Mouse (Mus musculus) heart, postnatal 4 days (tissue): Measurements from ENCODE around the gene Ilf2. TPM values are rescaled to one million over a fixed set of nuclear protein-coding genes. Genes with fewer than 3 reads are reported as not detected.

Experiments
- DNase-seq: peaks from one replicate; pipeline ENCODE4 v3.0.0; 2021
- total RNA-seq, 2 experiments: library from RNA; stranded (reverse); gene quantifications; 2 replicates each; pipeline ENCODE4 v1.2.3; 2021

Ilf2 gene
- total RNA-seq, 2 experiments from 2014 or later = 69.0 to 74.2 TPM

DNA sequence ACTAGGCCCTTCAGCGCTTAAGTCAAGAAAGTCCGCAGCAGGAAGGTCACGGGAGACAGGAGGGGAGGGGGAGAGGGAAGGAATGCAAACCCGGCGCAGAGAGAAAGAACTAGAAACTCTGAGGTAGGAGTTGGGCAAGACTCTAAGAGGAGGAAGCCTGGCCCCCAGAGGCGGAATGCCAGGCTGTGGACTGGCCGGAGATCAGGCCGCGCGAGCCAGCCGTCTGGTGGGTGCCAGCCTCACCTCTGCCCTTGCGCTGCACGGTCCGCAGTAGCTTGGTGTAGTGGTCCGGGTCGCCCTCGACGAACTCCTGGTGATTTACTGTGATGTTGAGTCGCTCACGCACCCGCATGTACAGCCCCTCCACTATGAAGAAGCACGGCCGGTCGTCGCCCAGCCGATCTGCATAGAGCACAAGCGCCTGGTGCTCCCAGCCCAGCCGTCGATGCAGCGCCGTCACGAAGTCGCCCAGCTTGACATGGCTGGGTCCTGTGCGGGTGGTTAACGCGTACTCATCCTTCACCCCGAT is 11.3 kb upstream of the Ilf2 start:
- peak; percentile 37 for DNase-seq

DNA sequence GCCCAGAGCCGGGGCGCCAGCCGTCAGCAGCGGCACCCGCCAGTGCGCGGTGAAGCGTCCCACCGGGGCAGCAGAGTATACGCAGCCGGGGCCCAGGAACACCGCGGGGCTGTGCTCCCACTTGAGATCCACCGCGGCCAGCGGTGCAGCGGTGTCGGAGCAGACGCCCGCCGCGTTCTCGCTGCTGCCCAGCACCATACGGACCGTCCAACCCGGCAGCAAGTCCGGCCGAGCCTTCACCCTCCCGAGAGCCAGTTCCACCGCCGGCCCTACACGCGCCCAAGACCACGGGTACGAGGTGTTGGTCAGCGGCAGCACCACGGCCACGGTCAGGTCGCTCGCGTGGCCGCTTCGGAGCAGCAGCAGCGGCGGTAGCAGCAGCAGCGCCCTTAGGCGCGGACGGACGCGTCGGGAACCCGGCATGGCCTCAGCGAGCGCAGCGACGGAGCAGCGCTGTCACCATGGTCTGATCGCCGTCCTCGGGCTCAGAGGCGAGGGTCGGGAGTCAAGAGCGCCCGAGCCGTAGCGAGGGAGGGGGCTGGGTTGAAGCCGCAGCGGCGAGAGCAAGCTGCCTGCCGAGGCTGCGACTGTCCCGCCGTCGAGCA is 10.7 kb upstream of the Ilf2 start:
- DNase-seq = peak; percentile 50

DNA sequence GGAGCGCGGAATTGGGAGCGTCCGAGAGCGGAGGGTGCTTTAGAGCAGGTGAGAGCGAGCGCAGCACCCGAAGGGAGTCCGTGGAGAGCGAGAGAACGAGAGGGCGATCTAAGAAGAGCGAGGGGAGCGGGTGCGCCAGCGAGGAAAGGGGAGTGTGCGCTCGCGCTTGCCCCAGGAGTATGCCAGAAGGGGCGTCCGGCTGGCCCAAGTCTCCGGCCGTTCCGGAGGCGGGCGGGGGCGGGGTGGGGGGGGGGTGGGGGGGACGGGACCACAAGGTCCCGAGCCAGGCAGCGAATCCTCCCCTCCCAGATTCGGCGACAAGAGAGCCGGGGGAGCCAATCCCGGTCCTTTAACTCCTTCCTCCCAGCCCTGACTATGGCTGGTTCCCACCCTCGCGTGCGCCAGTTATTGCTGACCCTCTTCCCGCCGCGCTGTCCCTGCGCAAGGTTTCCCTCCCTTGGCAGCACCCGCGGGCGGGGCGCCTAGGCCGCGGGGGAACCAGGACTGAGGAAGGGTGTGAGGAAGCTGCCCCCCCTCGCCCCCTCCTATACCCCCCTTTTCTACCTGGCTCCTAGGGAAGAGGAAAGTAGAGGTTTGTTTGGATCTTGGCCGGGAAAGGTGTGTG is 10.1 kb upstream of the Ilf2 start, which contains the start of gene Npr1:
Gene Npr1 (minus strand): TSS at position 181 of the 625 bp plus-strand sequence.
- DNase-seq = peak; percentile 63

DNA sequence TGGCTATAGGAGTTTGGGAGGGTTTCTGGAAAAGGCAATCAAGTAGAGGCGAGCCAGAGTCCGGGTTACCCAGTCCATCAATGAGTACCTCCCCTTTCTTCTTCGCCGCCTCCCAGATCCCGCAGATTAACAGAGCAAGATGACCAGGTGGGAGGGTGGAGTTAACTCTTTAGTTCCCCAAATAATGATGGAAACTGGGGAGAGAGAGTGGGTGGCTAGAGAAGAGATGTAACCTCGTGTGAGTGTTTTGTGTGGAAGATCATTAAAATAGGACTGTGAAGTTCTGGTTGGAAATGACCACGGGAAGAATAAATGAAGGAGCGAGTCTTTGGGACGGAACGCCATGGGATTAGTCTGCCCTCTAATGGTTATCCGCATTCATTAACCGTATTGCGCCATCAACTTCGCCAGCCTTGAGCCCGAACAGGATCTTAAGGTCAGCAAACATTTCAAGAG is 9.6 kb upstream of the Ilf2 start:
- DNase-seq = peak; percentile 72

DNA sequence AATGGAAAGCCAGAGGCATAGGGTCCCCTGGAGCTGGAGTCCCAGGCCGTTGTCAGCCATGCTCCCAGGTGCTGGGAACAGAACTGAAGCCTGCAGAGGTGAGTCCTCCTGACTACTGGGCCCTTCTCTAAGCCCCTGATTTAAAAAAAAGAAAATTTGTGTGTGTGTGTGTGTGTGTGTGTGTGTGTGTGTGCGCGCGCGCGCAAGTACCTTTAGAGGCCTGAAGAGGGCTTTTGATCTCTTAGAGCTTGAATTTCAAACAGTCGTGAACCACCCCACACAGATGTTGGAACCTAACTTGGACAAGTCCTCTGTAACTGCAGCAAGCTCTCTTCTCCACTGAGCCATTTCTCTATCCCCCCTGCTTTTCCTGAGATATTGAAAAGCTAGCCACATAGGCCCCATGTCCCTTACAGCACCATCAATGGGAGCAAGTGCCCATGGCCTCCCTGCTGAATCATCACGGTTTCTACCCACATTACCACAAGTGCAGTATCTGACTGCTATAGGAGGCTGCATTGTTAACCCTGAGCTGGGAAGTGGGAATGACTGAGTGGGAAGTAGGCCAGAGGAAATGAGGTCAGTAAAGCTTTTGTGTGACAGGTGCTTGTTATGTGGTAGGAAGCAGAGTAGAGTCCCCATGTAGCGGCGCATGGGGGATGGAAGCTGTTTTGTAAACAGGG is 8.2 kb upstream of the Ilf2 start:
- no peak for DNase-seq

DNA sequence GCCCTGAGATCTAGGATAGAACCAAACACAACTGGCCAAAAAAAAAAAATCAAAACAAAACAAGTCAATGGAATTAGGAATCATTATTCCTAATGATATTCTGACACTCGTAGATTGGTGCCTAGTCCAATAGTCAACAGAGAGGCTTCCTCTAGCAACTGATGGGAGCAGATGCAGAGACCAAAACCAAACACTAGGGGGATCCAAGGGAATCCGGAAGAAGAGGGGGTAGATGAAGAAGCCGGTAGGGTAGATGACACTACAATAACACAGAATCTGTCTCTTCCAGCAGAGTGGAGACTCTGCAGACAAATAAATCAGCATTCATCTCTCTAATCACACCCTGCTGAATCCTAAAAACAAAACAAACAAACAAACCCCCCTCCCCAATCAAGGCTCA is 3.7 kb upstream of the Ilf2 start:
- DNase-seq = peak; percentile 61

DNA sequence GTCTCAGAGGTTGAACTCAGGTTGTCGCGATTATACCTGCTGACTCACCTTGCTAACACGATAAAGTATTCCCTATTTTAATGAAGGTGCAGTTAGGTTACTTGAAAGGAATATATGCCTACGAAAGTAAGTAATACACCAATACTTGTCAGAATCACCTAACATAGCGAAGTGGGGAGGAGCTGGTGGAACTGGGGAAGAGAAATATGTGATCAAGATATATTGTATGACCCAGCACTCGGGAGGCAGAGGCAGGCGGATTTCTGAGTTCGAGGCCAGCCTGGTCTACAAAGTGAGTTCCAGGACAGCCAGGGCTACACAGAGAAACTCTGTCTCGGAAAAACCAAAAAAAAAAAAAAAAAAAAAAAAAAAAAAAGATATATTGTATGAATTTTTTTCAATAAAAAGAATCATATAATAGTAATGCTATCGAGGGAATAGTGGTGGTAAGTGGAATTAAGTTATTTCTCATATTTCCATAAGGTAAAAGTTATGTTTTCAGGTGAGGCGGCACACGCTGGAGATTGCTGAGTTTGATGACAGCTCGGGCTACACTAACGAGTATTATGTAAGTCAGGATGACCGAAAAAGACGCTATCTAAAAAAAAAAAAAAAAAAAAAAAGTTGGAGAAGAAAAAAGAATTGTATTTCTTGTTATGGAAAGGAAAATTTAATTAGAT is 635 bp upstream of the Ilf2 start:
- no peak for DNase-seq

DNA sequence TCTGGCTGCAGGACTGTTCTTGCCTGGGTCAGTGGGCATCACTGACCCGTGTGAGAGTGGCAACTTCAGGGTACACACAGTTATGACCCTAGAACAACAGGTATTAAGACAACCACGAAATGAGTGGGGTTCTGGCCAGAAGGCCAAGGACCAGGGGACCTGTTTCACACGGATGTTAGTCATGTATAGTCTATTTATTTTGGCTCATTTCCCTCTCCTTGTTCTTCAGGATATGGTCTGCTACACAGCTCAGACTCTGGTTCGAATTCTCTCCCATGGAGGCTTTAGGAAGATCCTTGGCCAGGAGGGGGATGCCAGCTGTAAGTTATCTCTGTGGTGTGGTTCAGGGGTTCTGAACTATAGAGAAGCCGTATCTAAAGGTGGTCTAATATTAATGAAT is 11.1 kb downstream of the Ilf2 start:
- DNase-seq = no peak

DNA sequence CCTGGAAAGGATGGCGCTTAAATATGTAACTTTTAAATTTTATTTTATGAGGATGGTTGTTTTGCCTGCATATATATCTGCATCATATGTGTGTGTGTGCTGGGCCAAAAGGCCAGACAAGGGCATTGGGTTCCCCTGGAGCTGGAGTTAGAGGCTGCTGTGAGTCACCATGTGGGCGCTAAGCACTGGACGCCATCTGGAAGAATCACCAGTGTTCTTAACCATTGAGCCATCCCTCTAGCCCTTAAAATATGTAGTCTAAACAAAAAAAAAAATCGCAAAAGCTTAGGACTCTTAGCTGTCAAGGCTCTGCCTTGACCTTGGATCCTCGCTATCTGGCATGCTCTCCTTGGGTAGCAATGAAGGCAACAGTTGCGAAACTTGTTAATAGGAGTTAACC is 12.7 kb downstream of the Ilf2 start:
- no peak for DNase-seq

DNA sequence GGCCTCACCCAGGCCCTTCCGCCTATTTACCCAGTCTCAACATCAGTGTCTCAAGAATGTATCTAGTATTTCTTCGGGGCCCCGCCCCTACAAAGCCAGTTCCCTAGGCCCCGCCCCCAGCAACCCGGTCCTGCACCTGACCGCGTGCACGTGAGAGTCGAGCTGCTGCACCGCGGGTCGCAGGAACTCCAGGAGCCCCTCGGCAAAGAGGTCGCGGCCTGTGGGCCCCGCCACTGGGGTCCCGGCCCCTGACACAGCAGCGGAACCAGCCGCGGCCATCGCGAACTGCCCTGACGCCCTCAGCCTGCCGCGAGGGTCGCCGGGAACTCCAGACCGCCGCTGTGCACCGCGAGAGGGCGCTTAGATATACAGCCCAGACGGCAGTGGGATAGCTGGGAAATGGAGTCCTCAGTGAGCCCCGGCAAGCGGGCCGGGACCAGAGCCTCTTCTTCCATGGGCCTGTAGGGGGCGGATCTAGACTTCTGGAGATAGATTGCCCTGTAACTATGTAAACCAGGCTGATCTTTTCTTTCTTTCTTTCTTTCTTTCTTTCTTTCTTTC is 14.8 kb downstream of the Ilf2 start, which contains the start of gene Snapin:
Gene Snapin (minus strand): TSS at position 338 of the 561 bp plus-strand sequence.
- DNase-seq = peak; percentile 98

DNA sequence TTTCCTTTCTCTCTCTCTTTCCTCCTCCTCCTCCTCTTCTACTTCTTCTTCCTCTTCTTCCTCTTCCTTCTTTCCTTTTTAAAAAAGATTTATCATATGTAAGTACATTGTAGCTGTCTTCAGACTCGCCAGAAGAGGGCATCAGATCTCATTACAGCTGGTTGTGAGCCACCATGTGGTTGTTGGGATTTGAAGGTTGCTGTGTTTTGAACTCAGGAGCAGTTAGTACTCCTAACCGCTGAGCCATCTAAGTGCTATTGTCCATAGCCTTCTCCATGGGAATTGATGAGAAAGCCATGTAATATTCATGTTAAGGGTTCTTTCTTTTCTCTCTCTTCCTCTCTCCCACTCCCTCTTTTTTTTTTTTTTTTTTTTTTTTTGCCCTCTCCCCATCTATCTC is 15.4 kb downstream of the Ilf2 start:
- DNase-seq = peak; percentile 41

DNA sequence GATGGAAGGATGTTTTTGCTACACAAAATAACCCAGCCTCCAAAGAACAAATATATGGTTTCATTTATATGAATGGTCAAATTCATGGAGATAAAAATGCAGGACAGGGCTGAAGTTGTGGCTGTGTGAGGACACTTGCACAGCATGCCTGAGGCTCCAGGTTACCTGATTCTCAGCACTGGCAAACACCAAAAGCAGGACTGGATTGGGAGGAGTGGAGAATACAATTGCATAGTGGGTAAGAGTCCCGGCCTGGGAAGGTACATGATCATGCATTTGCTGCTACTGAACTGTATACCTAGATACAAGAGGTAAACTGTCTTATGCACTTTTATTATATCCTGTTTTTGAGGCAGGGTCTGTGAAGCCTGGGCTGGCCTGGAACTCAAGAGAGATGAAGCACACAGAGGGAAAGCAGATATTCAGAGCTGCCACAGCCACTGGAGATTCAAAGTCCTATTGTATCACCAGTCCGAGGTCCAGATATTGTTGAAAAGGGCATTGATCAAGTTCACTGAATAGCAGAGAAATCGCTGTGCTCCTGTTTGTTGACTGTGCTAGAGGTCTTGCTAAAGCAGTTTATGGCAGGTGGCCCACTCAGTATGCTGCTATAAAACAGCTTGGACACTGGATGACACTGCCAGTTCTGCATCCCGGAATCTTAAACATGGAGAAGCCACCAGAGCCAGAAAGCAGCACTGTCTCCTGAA is 18.1 kb downstream of the Ilf2 start:
- no peak for DNase-seq

DNA sequence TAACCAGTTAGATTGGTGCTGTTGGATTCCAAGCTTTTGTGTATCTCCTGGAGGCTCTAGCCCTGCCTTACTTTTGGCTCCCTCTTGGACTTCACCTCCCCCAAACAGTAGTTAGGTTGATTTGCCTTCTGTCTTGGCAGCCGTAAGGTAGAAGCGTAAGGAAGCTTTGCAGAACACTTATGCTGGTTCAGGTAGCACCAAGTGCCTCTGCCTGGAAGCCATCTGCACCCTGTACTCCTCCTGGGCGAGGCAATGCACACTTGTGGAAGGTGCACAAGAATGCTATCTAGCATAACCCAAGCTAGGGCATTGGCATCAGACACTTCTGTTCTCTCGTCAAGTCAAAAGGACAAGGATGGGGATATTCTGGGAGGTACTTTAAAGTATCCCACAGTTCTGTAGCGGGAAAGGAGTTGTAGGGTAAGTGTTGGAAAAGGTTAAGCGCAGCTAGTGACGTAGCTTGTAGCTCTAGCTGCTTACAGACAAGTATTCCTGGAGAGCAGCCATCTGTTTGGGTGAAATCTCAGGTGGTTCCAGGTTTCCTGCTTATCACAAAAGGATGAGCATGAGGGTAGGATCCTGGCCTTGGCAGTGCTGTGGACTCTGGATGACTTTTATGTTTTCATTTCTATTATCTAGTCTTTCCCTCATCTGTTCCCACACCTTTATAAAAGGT is 20.1 kb downstream of the Ilf2 start:
- DNase-seq = no peak

DNA sequence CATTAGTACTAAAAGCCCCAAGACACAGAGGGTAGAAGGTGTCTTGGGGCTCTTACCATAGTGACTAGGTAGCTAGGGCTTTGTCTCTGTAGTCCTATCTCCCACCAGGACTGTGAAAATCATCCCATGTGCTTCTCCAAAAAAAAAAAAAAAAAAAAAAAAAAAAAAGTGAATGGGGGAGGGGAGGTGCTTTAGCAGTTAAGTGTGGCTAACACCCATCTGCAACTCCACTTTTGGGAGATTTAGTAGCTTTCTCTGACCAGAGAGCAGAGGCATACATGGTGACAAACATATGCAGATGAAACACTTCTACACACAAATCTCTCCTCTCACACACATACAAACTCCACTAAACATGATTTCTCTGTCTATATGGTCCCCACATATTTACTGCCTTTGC is 21.7 kb downstream of the Ilf2 start:
- DNase-seq = no peak

DNA sequence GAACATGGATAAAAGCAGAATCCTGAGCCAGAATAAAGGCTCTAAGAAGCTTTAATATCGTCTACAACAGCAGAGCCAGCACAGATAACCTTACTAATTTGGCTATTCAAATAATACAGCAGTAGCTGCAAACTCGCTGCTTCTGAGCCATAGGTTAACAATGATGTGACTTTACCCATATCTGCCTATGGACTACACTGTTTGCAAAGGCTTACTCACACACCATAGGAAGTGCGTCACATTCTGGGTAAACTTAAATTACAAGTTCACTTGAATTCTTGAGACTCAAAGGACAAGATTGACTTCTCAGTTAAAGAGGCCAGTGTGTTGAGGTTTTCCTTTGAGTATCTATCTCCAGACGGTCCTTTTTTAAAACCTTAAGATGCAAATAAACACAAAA is 27.5 kb downstream of the Ilf2 start:
- no peak for DNase-seq

DNA sequence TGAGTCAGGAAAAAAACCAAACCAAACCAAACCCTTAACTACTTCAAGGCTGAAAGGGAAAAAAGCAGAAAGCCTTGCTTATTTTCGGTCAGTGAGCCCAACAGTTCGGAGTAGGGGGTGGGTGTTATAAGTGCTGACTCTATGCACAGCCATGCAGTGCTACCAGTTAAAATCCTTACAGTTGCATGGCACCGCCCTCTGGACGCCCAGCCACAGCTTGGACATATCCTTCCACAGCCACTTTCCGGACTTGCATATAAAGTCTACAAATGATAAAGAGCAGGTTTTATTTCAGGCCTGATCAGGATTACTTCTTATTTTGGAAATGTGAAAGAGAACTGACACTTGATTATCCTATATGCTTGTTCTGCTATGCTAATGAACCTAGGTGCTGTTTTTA is 29.3 kb downstream of the Ilf2 start:
- DNase-seq = no peak

DNA sequence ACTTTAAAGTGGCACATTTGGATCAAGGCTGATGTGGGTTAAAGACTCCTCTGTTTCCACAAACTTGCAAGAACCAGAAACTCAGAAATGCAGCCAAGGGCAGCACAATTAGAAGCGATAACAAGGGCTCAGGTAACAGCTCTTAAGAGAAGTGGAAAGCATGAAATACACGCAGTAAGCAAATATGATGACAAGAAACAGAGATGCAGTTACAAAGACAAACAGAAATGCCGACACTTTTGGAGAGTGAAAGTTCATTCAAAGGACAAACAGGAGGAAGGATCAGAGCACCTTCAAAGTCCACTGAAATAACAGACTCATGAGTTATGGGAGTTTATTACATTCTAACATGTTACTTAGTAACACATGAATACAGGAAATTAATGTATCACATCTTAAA is 30.4 kb downstream of the Ilf2 start:
- no peak for DNase-seq

DNA sequence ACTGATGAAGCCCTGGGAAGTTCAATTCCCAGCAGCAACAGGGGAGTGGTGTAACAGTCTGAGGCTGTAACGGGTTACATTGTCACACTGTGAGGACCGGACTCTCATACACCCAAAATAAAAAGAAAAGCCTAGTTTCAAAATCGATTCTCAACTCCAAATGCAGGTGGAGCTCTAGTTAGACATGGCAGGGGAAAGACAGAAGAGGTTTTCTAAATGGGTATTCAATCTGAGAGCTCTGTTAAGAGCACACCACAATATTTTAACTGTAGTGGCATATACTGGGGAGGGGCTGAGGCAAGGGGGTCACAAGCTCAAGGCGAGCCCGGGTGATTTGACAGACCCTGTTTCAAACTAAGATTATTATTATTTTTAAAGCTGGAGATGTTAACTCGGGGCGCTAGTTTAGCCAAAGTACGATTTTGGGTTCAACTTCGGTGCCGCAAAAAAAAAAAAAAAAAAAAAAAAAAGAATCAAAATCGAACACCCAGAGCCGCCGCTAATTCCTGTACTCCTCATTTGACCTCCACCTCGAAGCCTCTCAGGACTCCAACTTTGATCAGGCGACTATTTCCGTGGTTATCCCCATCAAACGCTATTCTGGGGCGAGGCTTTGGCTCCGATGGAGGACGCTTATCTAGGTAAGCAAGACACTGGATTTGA is 32.5 kb downstream of the Ilf2 start:
- no peak for DNase-seq

DNA sequence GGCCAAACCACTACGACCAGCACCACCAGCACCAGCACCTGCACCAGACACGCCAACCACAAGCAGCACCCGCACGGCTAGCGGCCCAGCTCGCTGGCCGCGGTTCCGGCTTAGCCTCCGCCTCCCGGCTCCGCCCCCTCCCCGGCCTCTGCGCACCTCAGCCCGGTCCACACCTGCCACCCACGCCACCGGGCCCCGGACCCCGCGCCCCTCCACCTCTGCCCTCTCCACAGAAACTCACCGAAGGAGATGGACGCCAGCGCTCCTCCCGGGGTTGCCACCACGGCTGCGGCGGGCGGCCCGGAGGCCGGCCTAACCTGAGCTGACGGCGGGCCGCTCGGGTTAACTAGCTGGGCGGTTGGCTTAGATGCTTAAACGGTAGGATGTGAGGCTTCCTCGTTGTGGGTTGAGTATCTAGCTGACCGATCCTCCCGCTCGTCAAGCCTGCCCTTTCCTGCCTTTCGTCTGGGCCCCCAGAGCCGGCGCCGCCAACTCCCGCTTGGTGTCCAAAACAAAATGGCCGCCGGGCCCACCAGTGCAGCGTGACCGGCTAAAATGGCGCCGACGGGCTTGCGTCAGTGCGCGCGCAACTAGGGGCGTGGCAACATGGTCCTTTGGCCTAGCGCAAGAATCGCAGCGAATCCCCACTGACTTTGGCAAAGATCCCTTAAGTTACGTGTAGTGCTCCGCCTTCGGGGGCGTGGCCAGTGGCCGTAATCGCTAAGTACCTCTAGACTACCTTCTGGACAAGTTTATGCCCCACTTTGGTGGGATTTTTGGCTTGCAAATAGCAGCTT is 33.2 kb downstream of the Ilf2 start, which contains the start of gene Chtop:
Gene Chtop (minus strand): TSS at position 549 of the 797 bp plus-strand sequence.
- DNase-seq = peak; percentile 100

DNA sequence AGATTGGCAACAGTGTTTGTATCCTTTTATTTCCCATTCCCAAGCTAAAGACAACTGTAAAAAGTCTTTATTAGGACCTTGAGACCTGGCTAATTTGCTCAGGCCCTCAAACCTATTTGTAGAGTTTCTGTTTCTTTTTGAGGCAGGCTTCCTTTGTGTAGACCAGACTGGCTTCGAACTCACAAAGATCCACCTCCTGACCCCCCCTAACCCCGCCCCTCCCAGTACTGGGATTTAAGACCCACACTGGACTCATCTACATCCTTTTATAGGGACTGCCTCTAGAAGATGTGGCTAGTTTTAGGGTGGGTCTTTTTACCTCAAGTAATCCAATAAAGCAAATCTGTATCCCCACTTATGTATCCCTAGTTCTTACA is 33.8 kb downstream of the Ilf2 start:
- DNase-seq = no peak
